Mouse (Mus musculus): ENCODE measurements around the gene Olfr71. TPM values are rescaled to one million over a fixed set of nuclear protein-coding genes. Genes with fewer than 3 reads are reported as not detected.

Olfr71 gene
- polyA plus RNA-seq, 1 experiment from 2014 or later: 0.14 TPM

Other genes with a start within 250 kb of the Olfr71 start
- not detected in 2 replicates for gene Sit1, start 226.5 kb downstream of the Olfr71 start, polyA plus RNA-seq (2015; fragmentation: Nextera tagmentation; extraction: Ambion mirVana)
- 65.5 and 73.1 TPM in 2 replicates for gene Ccdc107, start 217.4 kb downstream of the Olfr71 start, polyA plus RNA-seq (2015; fragmentation: Nextera tagmentation; extraction: Ambion mirVana)
- 10.0 and 10.4 TPM in 2 replicates for gene Arhgef39, start 210.6 kb downstream of the Olfr71 start, polyA plus RNA-seq (2015; fragmentation: Nextera tagmentation; extraction: Ambion mirVana)
- gene Car9, start 203.3 kb downstream of the Olfr71 start, polyA plus RNA-seq (2015; fragmentation: Nextera tagmentation; extraction: Ambion mirVana): 0.33 and 0.56 TPM in 2 replicates
- gene Tpm2, start 186.5 kb downstream of the Olfr71 start, polyA plus RNA-seq (2015; fragmentation: Nextera tagmentation; extraction: Ambion mirVana): 29.0 and 77.1 TPM in 2 replicates
- gene Creb3, start 147.9 kb downstream of the Olfr71 start, polyA plus RNA-seq (2015; fragmentation: Nextera tagmentation; extraction: Ambion mirVana): 88.9 and 89.1 TPM in 2 replicates
- 64.4 and 69.6 TPM in 2 replicates for gene Tln1, start 147.6 kb downstream of the Olfr71 start, polyA plus RNA-seq (2015; fragmentation: Nextera tagmentation; extraction: Ambion mirVana)
- gene Rgp1, start 131.5 kb downstream of the Olfr71 start, polyA plus RNA-seq (2015; fragmentation: Nextera tagmentation; extraction: Ambion mirVana): 23.9 and 28.0 TPM in 2 replicates
- 47.8 and 50.8 TPM in 2 replicates for gene Gba2, start 131.4 kb downstream of the Olfr71 start, polyA plus RNA-seq (2015; fragmentation: Nextera tagmentation; extraction: Ambion mirVana)
- 2.2 TPM in 1 of 2 replicates, not detected in the other for gene Msmp, start 125.8 kb downstream of the Olfr71 start, polyA plus RNA-seq (2015; fragmentation: Nextera tagmentation; extraction: Ambion mirVana)
- 26.9 and 27.8 TPM in 2 replicates for gene Npr2, start 78.3 kb downstream of the Olfr71 start, polyA plus RNA-seq (2015; fragmentation: Nextera tagmentation; extraction: Ambion mirVana)
- 3.5 and 4.1 TPM in 2 replicates for gene Spag8, start 56.7 kb downstream of the Olfr71 start, polyA plus RNA-seq (2015; fragmentation: Nextera tagmentation; extraction: Ambion mirVana)
- 76.8 and 84.9 TPM in 2 replicates for gene Hint2, start 53.8 kb downstream of the Olfr71 start, polyA plus RNA-seq (2015; fragmentation: Nextera tagmentation; extraction: Ambion mirVana)
- 13.5 and 15.6 TPM in 2 replicates for gene Tmem8b, start 41.3 kb downstream of the Olfr71 start, polyA plus RNA-seq (2015; fragmentation: Nextera tagmentation; extraction: Ambion mirVana)
- gene Fam221b, start 41.1 kb downstream of the Olfr71 start, polyA plus RNA-seq (2015; fragmentation: Nextera tagmentation; extraction: Ambion mirVana): 2.4 and 2.9 TPM in 2 replicates
- not detected in 2 replicates for gene Olfr70, start 9.4 kb downstream of the Olfr71 start, polyA plus RNA-seq (2015; fragmentation: Nextera tagmentation; extraction: Ambion mirVana)
- gene Hrct1, start 16.9 kb upstream of the Olfr71 start, polyA plus RNA-seq (2015; fragmentation: Nextera tagmentation; extraction: Ambion mirVana): 0.43 and 0.47 TPM in 2 replicates
- not detected in 2 replicates for gene Spaar, start 19.8 kb upstream of the Olfr71 start, polyA plus RNA-seq (2015; fragmentation: Nextera tagmentation; extraction: Ambion mirVana)
- gene Olfr159, start 60.8 kb upstream of the Olfr71 start, polyA plus RNA-seq (2015; fragmentation: Nextera tagmentation; extraction: Ambion mirVana): not detected in 2 replicates
- not detected in 2 replicates for gene Olfr156, start 113.6 kb upstream of the Olfr71 start, polyA plus RNA-seq (2015; fragmentation: Nextera tagmentation; extraction: Ambion mirVana)
- gene Olfr157, start 129.9 kb upstream of the Olfr71 start, polyA plus RNA-seq (2015; fragmentation: Nextera tagmentation; extraction: Ambion mirVana): not detected in 2 replicates
- not detected in 2 replicates for gene Olfr155, start 141.3 kb upstream of the Olfr71 start, polyA plus RNA-seq (2015; fragmentation: Nextera tagmentation; extraction: Ambion mirVana)
- 9.1 and 11.5 TPM in 2 replicates for gene Reck, start 165.3 kb upstream of the Olfr71 start, polyA plus RNA-seq (2015; fragmentation: Nextera tagmentation; extraction: Ambion mirVana)
- gene Glipr2, start 247.1 kb upstream of the Olfr71 start, polyA plus RNA-seq (2015; fragmentation: Nextera tagmentation; extraction: Ambion mirVana): 70.9 and 81.6 TPM in 2 replicates

Measured in neural tube, embryonic 13.5 days (tissue).